Mouse (Mus musculus) intestine, embryonic 15.5 days (tissue): ENCODE data around the gene Slc44a3. TPM values are rescaled to one million over a fixed set of nuclear protein-coding genes. Genes with fewer than 3 reads are reported as not detected.

Source experiments
- ATAC-seq: fragments of 200-750 bp; cut with Nextera tagmentation; 2 replicates; pipeline ENCODE4 v1.8.0; 2017; ENCODE audit warnings: moderate TSS enrichment, moderate library complexity
- H3K27ac ChIP-seq: fragments of 300-500 bp; sonication (generic); 2 replicates; pipeline ENCODE4 v1.5.1; 2015; ENCODE audit warnings: mild to moderate bottlenecking, inconsistent platforms
- H3K27me3 ChIP-seq: fragments of 300-500 bp; sonication (generic); replicated peaks from 2 replicates; pipeline ENCODE4 v1.6.1; 2015; ENCODE audit warnings: inconsistent platforms
- H3K36me3 ChIP-seq: fragments of 300-500 bp; sonication (generic); 2 replicates; pipeline ENCODE4 v1.6.1; 2015; ENCODE audit warnings: inconsistent platforms
- H3K4me1 ChIP-seq: fragments of 300-500 bp; sonication (generic); replicated peaks from 2 replicates; pipeline ENCODE4 v1.6.1; 2015; ENCODE audit warnings: inconsistent platforms
- H3K4me2 ChIP-seq: fragments of 300-500 bp; sonication (generic); replicated peaks from 2 replicates; pipeline ENCODE4 v1.6.1; 2015; ENCODE audit warnings: mild to moderate bottlenecking, inconsistent platforms
- H3K4me3 ChIP-seq: fragments of 300-500 bp; sonication (generic); replicated peaks from 2 replicates; pipeline ENCODE4 v1.5.1; 2015; ENCODE audit warnings: inconsistent platforms
- H3K9ac ChIP-seq: fragments of 300-500 bp; sonication (generic); 2 replicates; pipeline ENCODE4 v1.6.1; 2015; ENCODE audit warnings: inconsistent platforms
- H3K9me3 ChIP-seq: fragments of 300-500 bp; sonication (generic); 2 replicates; pipeline ENCODE4 v1.6.1; 2016; ENCODE audit warnings: inconsistent platforms
- WGBS: fragments of 180-500 bp; shearing (Covaris S2); methylation state at CpG from one replicate; pipeline ENCODE4 v1.1.7; 2015; 5-methylcytosine and 5-hydroxymethylcytosine counted together
- polyA plus RNA-seq: library from polyadenylated mRNA; unstranded; fragments of >200 nt; fragmentation: Nextera tagmentation; extraction: Ambion mirVana; gene quantifications from 2 replicates; pipeline ENCODE4 v1.2.1, GENCODE M21; 2015

The Slc44a3 gene
- polyA plus RNA-seq, 1 experiment from 2014 or later: 42.5 TPM

DNA sequence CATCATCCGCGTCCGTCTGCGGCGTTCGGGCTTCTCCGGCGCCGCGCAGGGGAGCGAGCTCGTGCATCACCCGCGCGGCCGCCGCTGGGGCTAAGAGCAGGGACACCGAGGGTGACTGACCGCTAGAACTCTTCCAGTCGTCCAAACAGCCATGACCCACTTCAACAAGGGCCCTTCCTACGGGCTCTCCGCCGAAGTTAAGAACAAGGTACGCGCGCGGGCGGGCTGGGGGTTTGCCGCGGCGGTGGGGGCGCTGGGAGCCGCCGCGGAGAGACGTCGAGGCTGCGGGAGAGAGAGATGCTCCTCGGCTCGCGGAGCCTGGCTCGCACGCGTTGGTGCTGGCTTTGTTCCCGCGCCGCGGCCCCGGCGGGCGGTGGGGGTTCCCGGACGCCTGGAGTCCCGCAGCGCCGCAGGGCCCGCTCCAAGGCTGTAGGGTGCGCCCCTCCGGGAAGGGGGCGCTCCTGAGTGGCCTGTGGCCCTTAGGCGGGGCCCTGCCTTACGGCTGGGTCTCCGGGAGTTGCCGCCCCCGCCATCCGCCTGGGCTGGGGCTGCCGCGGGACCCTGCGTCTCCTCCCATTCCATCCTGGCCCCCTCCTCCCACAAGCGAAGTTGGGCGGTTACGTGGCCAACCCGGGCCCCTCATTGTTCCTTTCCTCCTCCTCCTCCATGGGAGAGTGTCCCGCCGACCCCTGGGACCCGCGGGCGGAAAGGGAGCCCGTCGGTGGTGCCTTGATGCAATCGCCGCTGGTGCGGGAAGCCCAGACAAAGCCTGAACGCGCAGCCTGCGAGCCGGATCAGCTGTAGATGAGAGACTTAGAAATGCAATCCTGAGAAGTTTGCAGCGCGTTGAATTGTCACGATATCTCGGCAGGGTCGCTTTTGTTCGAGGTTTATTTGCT is 105.3 kb downstream of the Slc44a3 start:
- Histone ChIP-seq H3K36me3 (no peaks in the 10 kb centered on the region), H3K27ac (peak overlapping the region; percentile 97), H3K4me1 (0 out of 2 replicates have a peak, but pooled peaks cover 20% of the 10 kb centered on the region), H3K4me3 (peak overlapping the region; percentile 73), H3K27me3 (no peaks in the 10 kb centered on the region), H3K4me2 (peak overlapping the region; percentile 91), H3K9me3 (no peaks in the 10 kb centered on the region), H3K9ac (peak overlapping the region; percentile 96)
- WGBS: under 1% methylated on average over 93 of the region's 93 CpGs
- peak; percentile 78 for ATAC-seq

DNA sequence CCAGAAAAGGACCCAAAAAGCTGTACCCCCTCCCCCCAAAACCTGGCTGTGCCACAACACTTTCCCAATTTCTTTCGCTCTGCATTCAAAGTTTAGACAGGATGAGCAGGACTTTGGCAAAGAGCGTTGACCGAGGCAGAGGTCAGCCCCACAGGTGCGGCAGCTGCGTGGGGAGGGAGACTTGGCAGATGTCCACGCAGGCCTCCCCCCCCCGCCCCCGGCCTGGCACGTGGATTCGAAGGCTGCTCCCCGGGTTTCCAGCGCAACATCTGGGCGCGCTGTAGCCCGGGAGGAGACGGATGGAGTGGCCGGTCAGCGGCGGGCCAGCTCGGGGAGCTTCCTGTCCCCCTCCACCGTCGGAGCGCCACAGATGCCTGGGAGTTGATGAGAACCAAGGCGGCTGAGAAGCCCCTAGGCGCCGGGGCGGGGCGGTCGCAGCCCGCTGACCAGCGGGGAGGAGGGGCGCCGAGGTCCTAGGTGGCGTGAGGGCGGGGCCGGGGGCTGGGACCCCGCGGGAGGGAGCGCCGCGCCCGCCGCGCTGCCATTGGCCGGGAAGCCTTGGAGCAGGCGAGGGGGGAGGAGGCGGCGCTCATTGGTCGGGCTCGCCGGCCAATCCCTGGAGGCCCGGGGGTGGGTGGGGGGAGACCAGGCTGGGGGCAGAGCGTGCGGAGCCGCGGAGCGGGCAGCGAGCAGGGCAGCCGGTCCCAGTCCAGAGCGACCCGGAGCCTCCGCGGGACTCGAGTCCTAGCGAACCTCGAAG is 106.2 kb downstream of the Slc44a3 start, which contains the start of gene Cnn3:
Gene Cnn3, plus strand, starts transcription at position 637 of the 760 bp plus-strand sequence.
- H3K27ac ChIP-seq: peak within 1 kb of the TSS; percentile 97
- H3K9ac ChIP-seq: peak within 1 kb of the TSS; percentile 96
- H3K36me3 ChIP-seq: no peaks in the 10 kb centered on the region
- H3K4me3 ChIP-seq: peak within 1 kb of the TSS; percentile 73
- 0 out of 2 replicates have a peak, but pooled peaks cover 20% of the 10 kb centered on the region for H3K4me1 ChIP-seq
- ATAC-seq: peak; percentile 93
- WGBS: under 1% methylated on average over 56 of the region's 66 CpGs
- H3K4me2 ChIP-seq: peak within 1 kb of the TSS; percentile 91
- no peaks in the 10 kb centered on the region for H3K27me3 ChIP-seq
- no peaks in the 10 kb centered on the region for H3K9me3 ChIP-seq

DNA sequence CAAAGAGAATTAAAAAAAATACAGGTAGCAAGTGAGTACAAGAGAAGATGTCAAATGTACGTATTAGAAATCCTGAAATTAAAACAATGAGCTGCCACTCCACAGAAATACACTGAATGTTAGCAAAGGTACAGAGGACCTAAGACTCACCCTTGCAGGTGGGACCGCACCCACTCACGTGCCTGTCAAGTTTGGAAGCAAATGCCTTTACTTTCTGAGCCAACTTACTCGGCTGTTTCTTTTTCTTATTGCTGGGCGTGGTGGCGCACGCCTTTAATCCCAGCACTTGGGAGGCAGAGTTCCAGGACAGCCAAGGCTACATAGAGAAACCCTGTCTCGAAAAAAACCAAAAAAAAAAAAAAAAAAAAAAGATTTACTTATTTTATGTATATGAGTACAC is 109.8 kb downstream of the Slc44a3 start:
- Histone ChIP-seq H3K27me3 (no peaks in the 10 kb centered on the region), H3K9me3 (no peaks in the 10 kb centered on the region), H3K4me3 (no peak overlapping the region), H3K4me2 (no peak overlapping the region), H3K4me1 (0 out of 2 replicates have a peak, but pooled peaks cover 6% of the 10 kb centered on the region), H3K9ac (no peak overlapping the region), H3K36me3 (no peaks in the 10 kb centered on the region), H3K27ac (no peak overlapping the region)
- ATAC-seq: no peak
- WGBS: 75% methylated on average over 8 of the region's 8 CpGs

DNA sequence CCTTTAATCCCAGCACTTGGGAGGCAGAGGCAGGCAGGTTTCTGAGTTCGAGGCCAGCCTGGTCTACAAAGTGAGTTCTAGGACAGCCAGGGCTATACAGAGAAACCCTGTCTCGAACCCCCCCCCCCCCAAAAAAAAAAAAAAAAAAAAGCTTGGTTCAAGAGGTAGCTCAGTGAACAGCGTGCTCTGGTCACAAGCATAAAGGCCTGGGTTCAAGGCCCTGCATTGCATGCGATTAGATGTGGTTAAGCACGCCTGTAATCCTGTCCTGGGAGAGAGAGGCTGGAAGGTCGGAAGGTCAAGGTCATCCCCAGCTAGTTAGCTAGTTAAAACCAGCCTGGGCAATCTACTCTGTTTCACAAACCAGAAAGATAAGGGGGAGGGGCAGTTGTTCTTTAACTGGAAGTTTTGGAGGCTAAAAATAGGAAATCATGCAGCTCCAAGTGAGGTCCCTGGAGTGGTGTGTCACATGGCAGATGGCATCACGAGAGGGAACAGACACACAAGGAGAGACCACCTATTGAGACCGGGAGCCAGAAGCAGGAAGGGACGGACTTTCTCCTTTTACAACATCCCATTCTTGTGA is 113.3 kb downstream of the Slc44a3 start:
- 85% methylated on average over 9 of the region's 9 CpGs for WGBS
- no peaks in the 10 kb centered on the region for H3K27me3 ChIP-seq
- H3K9ac ChIP-seq: no peak overlapping the region
- no peaks in the 10 kb centered on the region for H3K9me3 ChIP-seq
- H3K36me3 ChIP-seq: no peaks in the 10 kb centered on the region
- H3K4me2 ChIP-seq: no peak overlapping the region
- H3K27ac ChIP-seq: no peak overlapping the region
- 0 out of 2 replicates have a peak, but pooled peaks cover 3% of the 10 kb centered on the region for H3K4me1 ChIP-seq
- H3K4me3 ChIP-seq: no peak overlapping the region
- ATAC-seq: no peak

DNA sequence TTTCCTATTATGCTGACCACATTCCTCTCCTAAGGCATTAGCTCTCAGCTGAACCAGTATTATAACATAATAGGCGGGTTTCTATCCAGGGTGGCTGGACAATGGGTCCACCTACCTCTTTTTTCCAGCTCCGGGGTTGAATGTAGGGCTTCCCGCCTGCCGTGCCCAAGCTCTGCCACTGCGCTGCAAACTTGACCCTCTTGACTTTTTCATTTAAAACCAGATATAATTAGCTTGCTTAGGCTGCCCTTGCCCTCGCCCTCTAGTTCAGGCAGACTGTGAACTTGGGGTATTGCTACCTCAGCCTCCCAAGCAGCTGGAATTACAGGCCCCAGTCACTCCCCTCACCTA is 114.0 kb downstream of the Slc44a3 start:
- Histone ChIP-seq H3K4me3 (no peak overlapping the region), H3K27ac (no peak overlapping the region), H3K9ac (no peak overlapping the region), H3K9me3 (no peaks in the 10 kb centered on the region), H3K4me2 (no peak overlapping the region), H3K4me1 (0 out of 2 replicates have a peak, but pooled peaks cover 3% of the 10 kb centered on the region), H3K27me3 (no peaks in the 10 kb centered on the region), H3K36me3 (no peaks in the 10 kb centered on the region)
- 64% methylated on average over 6 of the region's 6 CpGs for WGBS
- ATAC-seq: no peak

DNA sequence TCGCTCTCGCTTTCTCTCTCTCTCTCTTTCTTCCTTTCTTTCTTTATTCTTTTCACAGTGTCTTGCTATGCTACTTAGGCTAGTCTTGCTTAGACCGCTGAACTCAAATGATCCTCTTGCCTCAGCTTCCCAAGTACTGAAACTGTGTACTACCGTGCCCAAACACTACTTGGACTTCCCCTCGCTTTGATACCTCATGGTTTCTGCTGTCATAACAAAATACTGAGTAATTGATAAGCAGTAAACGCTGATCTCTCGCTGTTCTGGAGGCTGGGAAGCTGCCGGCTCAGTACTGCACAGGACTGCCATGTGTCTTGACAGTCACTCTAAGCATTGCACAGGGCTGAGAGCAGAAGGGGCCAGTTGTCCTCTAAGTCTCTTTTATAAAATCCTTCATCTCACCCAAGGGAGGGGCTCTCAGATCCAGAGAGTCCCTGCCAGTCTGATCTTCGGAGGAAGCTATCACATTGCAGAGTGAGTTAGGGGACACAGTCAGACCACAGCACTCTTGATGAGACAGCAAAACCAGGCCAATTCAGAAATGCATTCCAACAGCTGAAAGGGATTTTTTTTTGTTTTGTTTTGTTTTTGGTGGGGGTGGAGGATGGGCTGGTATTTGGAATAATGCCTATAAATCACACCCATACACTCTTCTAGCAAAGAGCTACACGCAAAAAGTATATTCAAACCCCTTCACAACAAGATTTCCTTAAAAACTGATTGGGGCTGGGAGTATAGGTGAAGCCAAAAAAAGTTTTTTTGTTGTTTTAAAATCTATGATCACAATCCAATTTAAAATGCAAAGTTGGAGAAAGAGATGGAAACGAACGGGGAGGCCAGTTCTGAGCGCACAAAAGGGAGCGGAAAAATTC is 114.6 kb downstream of the Slc44a3 start:
- Histone ChIP-seq H3K9me3 (no peaks in the 10 kb centered on the region), H3K4me3 (no peak overlapping the region), H3K36me3 (no peaks in the 10 kb centered on the region), H3K27ac (no peak overlapping the region), H3K4me2 (no peak overlapping the region), H3K4me1 (0 out of 2 replicates have a peak, but pooled peaks cover 3% of the 10 kb centered on the region), H3K9ac (no peak overlapping the region), H3K27me3 (no peaks in the 10 kb centered on the region)
- ATAC-seq: no peak
- WGBS: 65% methylated on average over 14 of the region's 14 CpGs

DNA sequence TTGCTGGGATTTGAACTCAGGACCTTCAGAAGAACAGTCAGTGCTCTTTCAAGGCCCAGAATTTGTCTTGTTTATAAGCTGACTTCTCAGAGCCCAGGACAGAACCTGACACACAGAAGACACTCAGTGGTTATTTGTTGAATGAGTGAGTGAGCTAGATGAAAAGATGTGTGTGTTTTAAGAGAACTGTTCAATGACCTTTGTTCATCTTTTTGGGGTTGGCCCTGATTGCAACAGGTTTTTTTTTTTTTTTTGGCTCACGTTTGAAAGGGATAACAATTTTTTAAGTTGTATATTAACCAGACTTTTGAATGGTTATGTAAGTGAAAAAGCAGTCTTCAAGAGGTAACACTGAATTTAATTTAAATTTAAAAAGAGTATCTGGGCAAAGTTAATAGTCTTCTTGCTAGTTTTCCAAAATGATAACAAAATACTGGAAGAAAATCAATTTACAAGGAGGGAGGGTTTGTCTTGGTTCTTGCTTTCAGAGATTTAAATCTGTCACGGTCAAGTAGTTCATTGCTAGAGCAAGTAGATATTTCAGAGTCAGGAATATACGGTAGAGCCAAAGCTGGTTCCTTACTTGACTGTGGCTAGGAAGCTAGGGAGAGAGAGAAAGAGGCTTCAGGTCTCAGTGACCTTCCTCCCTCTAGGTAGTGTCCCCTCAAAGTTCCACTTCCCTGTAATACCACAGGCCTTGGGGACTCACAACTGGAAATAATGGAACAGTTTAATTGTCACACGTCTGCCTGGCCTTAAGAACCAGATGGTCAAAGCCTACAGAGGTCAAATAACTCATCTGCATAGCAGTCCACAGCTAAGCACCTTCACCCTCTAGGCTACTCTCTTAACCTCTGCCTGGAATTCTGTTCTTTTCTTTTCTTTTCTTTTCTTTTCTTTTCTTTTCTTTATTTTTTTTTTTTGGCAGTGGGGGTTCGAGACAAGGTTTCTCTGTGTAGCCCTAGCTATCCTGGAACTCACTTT is 115.7 kb downstream of the Slc44a3 start:
- H3K27me3 ChIP-seq: no peaks in the 10 kb centered on the region
- H3K9me3 ChIP-seq: no peaks in the 10 kb centered on the region
- no peak for ATAC-seq
- no peak overlapping the region for H3K9ac ChIP-seq
- 70% methylated on average over 5 of the region's 5 CpGs for WGBS
- no peak overlapping the region for H3K27ac ChIP-seq
- no peak overlapping the region for H3K4me3 ChIP-seq
- H3K4me2 ChIP-seq: no peak overlapping the region
- H3K4me1 ChIP-seq: 0 out of 2 replicates have a peak, but pooled peaks cover 3% of the 10 kb centered on the region
- H3K36me3 ChIP-seq: no peaks in the 10 kb centered on the region

DNA sequence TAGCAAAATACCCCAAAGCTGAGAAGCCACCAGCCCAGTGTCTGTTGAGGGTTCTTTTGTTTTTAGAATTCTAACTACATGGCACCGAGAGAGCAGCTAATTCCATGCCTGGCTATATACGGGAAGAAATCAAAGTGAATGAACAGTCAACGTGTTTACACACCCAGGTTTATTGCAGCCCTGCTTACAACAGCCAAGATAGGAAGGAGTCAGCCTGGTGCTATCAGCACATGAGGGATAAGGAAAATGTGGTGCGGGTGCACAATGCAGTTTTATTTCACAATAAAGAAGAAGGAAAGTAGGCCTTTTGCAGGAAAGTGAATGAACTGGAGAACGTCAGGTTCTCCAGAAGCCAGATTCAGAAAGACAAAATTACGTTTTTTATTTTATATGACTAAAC is 120.8 kb downstream of the Slc44a3 start:
- WGBS: 35% methylated on average over 6 of the region's 6 CpGs
- no peaks in the 10 kb centered on the region for H3K36me3 ChIP-seq

More for the DNA sequence above, 120.8 kb downstream of the Slc44a3 start:
- Histone ChIP-seq H3K9ac (no peak overlapping the region), H3K27me3 (no peaks in the 10 kb centered on the region), H3K4me2 (no peak overlapping the region), H3K9me3 (no peaks in the 10 kb centered on the region), H3K27ac (no peak overlapping the region), H3K4me3 (no peak overlapping the region), H3K4me1 (peaks cover 7% of the 10 kb centered on the region)
- peak; percentile 91 for ATAC-seq
